Mouse (Mus musculus) liver, postnatal 0 days (tissue): ENCODE results near the gene Gp1bb.

ENCODE experiments used
- CTCF ChIP-seq: sonication (generic); IDR thresholded peaks from 2 replicates; pipeline ENCODE4 v1.5.1; 2016; ENCODE audit warnings: antibody characterized with exemption, low read depth
- EP300 ChIP-seq: IDR thresholded peaks from 2 replicates; pipeline ENCODE4 v1.6.1; 2016; ENCODE audit warnings: antibody characterized with exemption, low read depth, mild to moderate bottlenecking

- TF ChIP-seq EP300 (no peak), CTCF (no peak)
Observed at GRCm38 (mm10) chr16:18577599-18578160, 44.5 kb downstream of the Gp1bb start.
